Mouse (Mus musculus): ENCODE results near the gene Card10. TPM values are rescaled to one million over a fixed set of nuclear protein-coding genes. Genes with fewer than 3 reads are reported as not detected.
A peak's percentile ranks its signal among the peaks of the same experiment; 100 is the strongest.

Gene Card10
- polyA plus RNA-seq, 1 experiment from 2014 or later: 3.4 TPM

DNA sequence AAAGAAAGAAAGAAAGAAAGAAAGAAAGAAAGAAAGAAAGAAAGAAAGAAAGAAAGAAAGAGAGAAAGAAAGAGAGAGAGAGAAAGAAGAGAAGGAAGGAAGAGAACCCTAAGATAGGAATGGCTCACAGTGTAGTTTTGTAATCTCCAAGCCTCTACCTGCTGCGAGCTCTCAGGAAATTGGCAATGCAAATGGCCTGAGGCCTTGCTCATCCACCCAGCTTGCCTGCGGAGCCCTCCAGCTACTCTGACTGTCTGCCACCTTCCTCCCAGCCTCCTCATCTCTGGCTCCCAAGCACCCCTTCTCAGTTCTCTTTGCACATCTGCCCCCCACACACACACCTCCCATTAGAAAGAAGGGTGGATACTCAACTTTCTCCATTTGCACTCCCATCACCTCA is 6.1 kb upstream of the Card10 start:
- peaks cover 17% of the 10 kb centered on the region for H3K27me3 ChIP-seq (replicated peaks)

DNA sequence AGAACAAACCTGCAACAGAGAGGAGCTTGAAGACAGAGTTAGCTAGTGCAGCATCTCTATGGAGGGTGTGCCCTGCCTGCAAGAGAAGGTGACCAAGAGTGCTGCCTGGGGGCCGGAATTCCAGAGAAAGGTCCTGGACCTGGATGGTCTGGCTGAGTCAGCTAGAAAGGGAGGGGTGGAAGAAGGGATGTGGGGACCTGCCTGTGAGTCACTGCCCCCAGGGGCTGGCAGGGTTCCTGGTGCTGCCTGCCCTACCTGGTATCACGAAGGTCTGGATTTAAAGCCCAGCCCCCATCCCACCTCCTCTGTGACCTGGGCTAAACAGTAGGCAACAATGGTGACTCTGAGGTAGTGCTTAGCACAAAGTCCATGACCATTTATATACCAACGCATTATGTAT is 4.3 kb upstream of the Card10 start:
- H3K27ac ChIP-seq: no peak overlapping the region
- no peak overlapping the region for H3K4me2 ChIP-seq (replicated peaks)
- H3K4me3 ChIP-seq: no peak overlapping the region
- no peak for ATAC-seq (ENCODE audit: low FRiP score, low read depth)
- no peak overlapping the region for H3K9ac ChIP-seq
- H3K4me1 ChIP-seq: peaks cover 16% of the 10 kb centered on the region
- 75% methylated on average over 3 of the region's 3 CpGs for WGBS
- H3K27me3 ChIP-seq (replicated peaks): peaks cover 35% of the 10 kb centered on the region
- H3K36me3 ChIP-seq: no peaks in the 10 kb centered on the region
- H3K9me3 ChIP-seq: no peaks in the 10 kb centered on the region

More for the DNA sequence above, 6.1 kb upstream of the Card10 start:
- Histone ChIP-seq H3K4me1 (no peaks in the 10 kb centered on the region), H3K4me3 (no peak overlapping the region), H3K4me2 (replicated peaks) (no peak overlapping the region), H3K27ac (no peak overlapping the region), H3K9me3 (no peaks in the 10 kb centered on the region), H3K36me3 (no peaks in the 10 kb centered on the region), H3K9ac (no peak overlapping the region)
- WGBS: 80% methylated on average over 2 of the region's 2 CpGs
- ATAC-seq (ENCODE audit: low FRiP score, low read depth): no peak

DNA sequence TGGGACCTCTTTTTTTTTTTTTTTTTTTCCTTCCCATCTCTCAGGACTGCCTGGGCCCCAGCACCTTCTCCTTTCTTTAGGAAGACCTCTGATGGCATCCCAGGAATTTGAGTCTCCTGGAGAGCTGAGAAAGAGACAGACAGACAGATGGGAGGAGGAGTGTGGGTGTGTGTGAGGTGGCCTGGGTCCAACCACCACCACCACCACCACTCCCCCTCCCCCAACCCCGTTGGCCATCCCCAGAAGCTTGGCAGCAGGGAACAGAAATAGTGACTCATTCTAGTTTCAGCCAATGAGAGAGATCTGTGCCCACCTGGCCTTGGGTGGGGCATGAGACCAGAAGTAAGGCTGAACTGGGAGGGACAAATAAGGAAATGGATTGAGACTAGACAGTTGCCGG is 3.8 kb upstream of the Card10 start:
- H3K9me3 ChIP-seq: no peaks in the 10 kb centered on the region
- peaks cover 40% of the 10 kb centered on the region for H3K27me3 ChIP-seq (replicated peaks)
- 47% methylated on average over 2 of the region's 2 CpGs for WGBS
- H3K9ac ChIP-seq: no peak overlapping the region
- H3K36me3 ChIP-seq: no peaks in the 10 kb centered on the region
- ATAC-seq (ENCODE audit: low FRiP score, low read depth): no peak
- H3K4me3 ChIP-seq: no peak overlapping the region
- peaks cover 21% of the 10 kb centered on the region for H3K4me1 ChIP-seq
- no peak overlapping the region for H3K27ac ChIP-seq
- no peak overlapping the region for H3K4me2 ChIP-seq (replicated peaks)

DNA sequence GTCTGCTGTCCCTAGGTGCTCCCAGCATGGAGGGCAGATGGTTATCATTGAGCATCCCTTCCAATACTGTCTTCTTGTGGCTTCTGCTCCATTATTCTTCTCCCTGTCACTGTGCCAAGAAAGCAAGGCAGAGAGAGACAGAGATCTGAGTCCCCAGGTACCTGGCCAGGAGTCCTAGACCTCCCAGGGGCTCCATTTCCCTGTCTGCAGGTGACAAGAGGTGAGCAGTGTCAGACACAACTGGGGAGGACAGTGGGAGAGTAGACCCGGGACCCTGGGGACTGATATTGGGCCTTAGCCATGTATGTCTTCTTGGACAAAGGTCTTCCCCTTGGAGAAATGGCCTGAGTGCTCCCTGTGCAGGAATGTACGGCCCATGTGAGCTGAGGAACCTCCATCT is 2.5 kb upstream of the Card10 start:
- Histone ChIP-seq H3K9me3 (no peaks in the 10 kb centered on the region), H3K4me1 (peaks cover 22% of the 10 kb centered on the region), H3K4me3 (no peak overlapping the region), H3K9ac (no peak overlapping the region), H3K27me3 (replicated peaks) (peaks cover 51% of the 10 kb centered on the region), H3K4me2 (replicated peaks) (no peak overlapping the region), H3K36me3 (no peaks in the 10 kb centered on the region), H3K27ac (no peak overlapping the region)
- 78% methylated on average over 2 of the region's 2 CpGs for WGBS
- no peak for ATAC-seq (ENCODE audit: low FRiP score, low read depth)

DNA sequence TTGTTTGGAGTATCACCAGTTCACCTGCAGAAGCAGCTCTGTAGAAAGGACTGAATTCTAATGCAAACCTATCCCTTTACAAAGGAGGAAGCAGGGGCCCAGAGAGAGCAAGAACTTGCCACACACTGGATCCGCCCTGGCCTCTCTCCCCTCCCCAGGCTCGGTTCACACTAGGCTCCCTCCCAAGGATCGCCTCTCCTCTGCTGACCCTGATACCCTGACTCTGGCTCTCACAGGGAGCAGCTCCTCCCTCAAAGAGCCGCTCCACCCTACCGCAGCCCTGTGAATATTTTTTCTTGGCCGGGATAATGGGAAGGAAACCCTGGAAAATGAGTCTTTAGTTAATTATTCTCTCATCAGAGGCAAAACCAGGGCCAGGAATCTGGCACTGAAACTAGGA is 1.5 kb upstream of the Card10 start:
- no peaks in the 10 kb centered on the region for H3K36me3 ChIP-seq
- H3K9me3 ChIP-seq: no peaks in the 10 kb centered on the region
- no peak overlapping the region for H3K4me2 ChIP-seq (replicated peaks)
- peaks cover 22% of the 10 kb centered on the region for H3K4me1 ChIP-seq
- no peak overlapping the region for H3K9ac ChIP-seq
- H3K27me3 ChIP-seq (replicated peaks): peaks cover 51% of the 10 kb centered on the region
- no peak overlapping the region for H3K4me3 ChIP-seq
- WGBS: 8% methylated on average over 6 of the region's 6 CpGs
- ATAC-seq (ENCODE audit: low FRiP score, low read depth): no peak
- no peak overlapping the region for H3K27ac ChIP-seq

- WGBS: 2% methylated on average over 8 of the region's 8 CpGs
- ATAC-seq (ENCODE audit: low FRiP score, low read depth): no peak
- peaks cover 54% of the 10 kb centered on the region for H3K27me3 ChIP-seq (replicated peaks)
- no peaks in the 10 kb centered on the region for H3K9me3 ChIP-seq
- H3K27ac ChIP-seq: no peak overlapping the region
- no peaks in the 10 kb centered on the region for H3K36me3 ChIP-seq
- no peak overlapping the region for H3K4me3 ChIP-seq
- H3K4me2 ChIP-seq (replicated peaks): peak overlapping the region; percentile 7; the same call in 1 of the 2 replicates
- H3K9ac ChIP-seq: no peak overlapping the region
- peaks cover 22% of the 10 kb centered on the region for H3K4me1 ChIP-seq
These were observed 658 bp upstream of the Card10 start for GRCm38 (mm10) chr15:78803499-78803900.

DNA sequence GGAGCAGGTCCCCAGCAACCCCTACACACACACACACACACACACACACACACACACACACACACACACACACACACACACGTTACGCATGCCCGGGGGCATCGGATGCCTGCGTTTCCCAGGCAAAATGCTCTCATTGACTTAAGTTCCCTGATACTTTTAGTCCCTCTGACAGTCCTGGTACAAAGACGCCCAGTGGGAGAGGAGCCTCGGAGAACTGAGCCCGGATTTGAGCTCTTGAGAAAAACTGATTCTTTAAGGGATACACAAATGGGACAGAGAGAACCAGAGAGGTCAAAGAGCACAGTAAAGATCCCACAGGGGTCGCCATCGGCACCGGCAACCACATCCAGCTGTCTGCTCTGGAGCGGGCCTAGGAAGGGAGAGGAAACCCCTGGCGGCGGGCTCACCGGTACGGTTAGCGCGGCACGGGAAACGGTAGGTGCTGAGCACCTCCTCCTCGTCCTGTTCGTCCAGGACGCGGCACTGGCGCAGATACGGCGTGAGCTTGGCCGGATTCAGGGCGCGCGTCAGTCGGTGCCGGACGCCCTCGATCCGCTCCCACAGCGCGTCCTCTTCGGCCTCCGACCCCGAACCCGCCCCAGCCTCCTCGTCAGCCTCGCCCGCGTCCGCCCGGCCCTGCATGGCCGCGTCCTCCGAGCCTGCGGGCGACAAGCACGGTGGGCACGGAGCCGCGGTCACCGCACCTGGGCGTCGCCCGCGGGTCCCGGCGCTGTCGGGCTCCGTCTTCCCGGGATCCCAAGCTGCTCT is 686 bp downstream of the Card10 start:
- Histone ChIP-seq H3K27ac (no peak overlapping the region), H3K27me3 (replicated peaks) (peaks cover 56% of the 10 kb centered on the region)
- no peak for ATAC-seq (ENCODE audit: low FRiP score, low read depth)

DNA sequence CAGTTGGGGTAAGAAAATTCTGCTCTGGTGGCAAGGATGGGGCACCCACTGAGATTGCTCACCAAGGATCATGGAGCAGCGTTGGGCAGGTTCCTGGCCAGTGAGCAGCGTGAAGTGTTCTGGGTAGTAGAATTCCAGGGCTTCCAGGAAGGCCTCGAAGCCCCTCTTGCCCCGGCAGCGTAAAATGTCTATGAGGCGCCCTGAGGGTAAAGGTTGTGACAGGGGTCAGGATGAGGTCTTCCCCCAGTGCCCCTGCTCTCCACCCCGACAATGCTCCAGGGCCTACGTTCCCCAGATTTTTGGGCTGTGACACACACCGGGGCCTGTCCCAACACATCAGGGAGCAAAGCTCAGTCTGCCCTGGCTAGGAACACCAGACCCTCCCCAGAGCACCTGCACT is 1.3 kb downstream of the Card10 start:
- Histone ChIP-seq H3K9ac (no peak overlapping the region), H3K27ac (no peak overlapping the region), H3K4me3 (peak overlapping the region; percentile 49; the same call in 1 of the 2 replicates), H3K4me2 (replicated peaks) (peak overlapping the region; percentile 81), H3K27me3 (replicated peaks) (peaks cover 56% of the 10 kb centered on the region), H3K9me3 (no peaks in the 10 kb centered on the region), H3K36me3 (no peaks in the 10 kb centered on the region), H3K4me1 (peaks cover 24% of the 10 kb centered on the region)
- ATAC-seq (ENCODE audit: low FRiP score, low read depth): no peak
- WGBS: 71% methylated on average over 9 of the region's 9 CpGs

More for the DNA sequence above, 686 bp downstream of the Card10 start:
- H3K4me1 ChIP-seq: peaks cover 22% of the 10 kb centered on the region
- H3K4me3 ChIP-seq: peak overlapping the region; percentile 49
- H3K9me3 ChIP-seq: no peaks in the 10 kb centered on the region
- WGBS: 6% methylated on average over 67 of the region's 67 CpGs
- H3K9ac ChIP-seq: peak overlapping the region; percentile 56
- H3K4me2 ChIP-seq (replicated peaks): peak overlapping the region; percentile 81
- no peaks in the 10 kb centered on the region for H3K36me3 ChIP-seq

GRCm38 (mm10) chr15:78799029-78799428 is 3.8 kb downstream of the Card10 start:
- H3K9me3 ChIP-seq: no peaks in the 10 kb centered on the region
- H3K4me3 ChIP-seq: no peak overlapping the region
- 59% methylated on average over 21 of the region's 21 CpGs for WGBS
- no peak overlapping the region for H3K4me2 ChIP-seq (replicated peaks)
- H3K9ac ChIP-seq: no peak overlapping the region
- H3K4me1 ChIP-seq: peaks cover 28% of the 10 kb centered on the region
- no peaks in the 10 kb centered on the region for H3K36me3 ChIP-seq
- ATAC-seq (ENCODE audit: low FRiP score, low read depth): no peak
- peaks cover 40% of the 10 kb centered on the region for H3K27me3 ChIP-seq (replicated peaks)
- H3K27ac ChIP-seq: no peak overlapping the region

DNA sequence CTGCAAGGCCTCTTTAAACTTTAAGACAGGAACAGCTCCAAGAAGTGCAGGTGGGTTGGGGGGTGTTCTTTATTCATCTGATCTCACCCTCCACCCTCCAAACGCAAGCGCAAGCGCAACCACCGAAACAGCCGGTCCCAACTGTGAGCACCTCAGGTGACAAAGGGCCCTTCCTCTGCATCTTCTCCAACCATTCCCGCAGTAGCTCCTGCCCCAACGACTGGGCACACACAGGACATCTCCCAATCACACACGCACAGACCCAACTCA is 5.8 kb downstream of the Card10 start:
- H3K9me3 ChIP-seq: no peaks in the 10 kb centered on the region
- peaks cover 11% of the 10 kb centered on the region for H3K4me1 ChIP-seq
- no peak overlapping the region for H3K9ac ChIP-seq
- H3K27me3 ChIP-seq (replicated peaks): peaks cover 20% of the 10 kb centered on the region
- H3K36me3 ChIP-seq: no peaks in the 10 kb centered on the region
- WGBS: 85% methylated on average over 8 of the region's 8 CpGs
- H3K27ac ChIP-seq: no peak overlapping the region
- no peak for ATAC-seq (ENCODE audit: low FRiP score, low read depth)
- H3K4me3 ChIP-seq: no peak overlapping the region
- H3K4me2 ChIP-seq (replicated peaks): no peak overlapping the region

GRCm38 (mm10) chr15:78796196-78797059 is 6.4 kb downstream of the Card10 start:
- no peak for ATAC-seq (ENCODE audit: low FRiP score, low read depth)
- 0 out of 2 replicates have a peak overlapping the region, but pooled peaks have one; percentile 2 for H3K4me2 ChIP-seq (replicated peaks)
- peaks cover 7% of the 10 kb centered on the region; the same call in 1 of the 2 replicates for H3K4me1 ChIP-seq
- H3K27ac ChIP-seq: no peak overlapping the region
- H3K9ac ChIP-seq: no peak overlapping the region
- no peak overlapping the region for H3K4me3 ChIP-seq
- WGBS: 45% methylated on average over 25 of the region's 25 CpGs
- no peaks in the 10 kb centered on the region for H3K9me3 ChIP-seq
- no peaks in the 10 kb centered on the region for H3K36me3 ChIP-seq
- peaks cover 14% of the 10 kb centered on the region for H3K27me3 ChIP-seq (replicated peaks)

- H3K36me3 ChIP-seq: no peaks in the 10 kb centered on the region
- H3K27me3 ChIP-seq (replicated peaks): no peaks in the 10 kb centered on the region
- no peak overlapping the region for H3K9ac ChIP-seq
- 78% methylated on average over 12 of the region's 12 CpGs for WGBS
- no peak for ATAC-seq (ENCODE audit: low FRiP score, low read depth)
- H3K27ac ChIP-seq: no peak overlapping the region
- no peak overlapping the region for H3K4me3 ChIP-seq
- H3K4me2 ChIP-seq (replicated peaks): no peak overlapping the region
- H3K4me1 ChIP-seq: peaks cover 7% of the 10 kb centered on the region
- no peaks in the 10 kb centered on the region for H3K9me3 ChIP-seq
These were observed 11.9 kb downstream of the Card10 start for GRCm38 (mm10) chr15:78790990-78791389.

Data from neural tube, embryonic 12.5 days (tissue).